Mouse (Mus musculus) olfactory bulb, adult 2 months (tissue): ENCODE measurements around the gene Vwa7. TPM values are rescaled to one million over a fixed set of nuclear protein-coding genes. Genes with fewer than 3 reads are reported as not detected.

Experiments
- H3K27ac ChIP-seq: fragments of 200-500 bp; 2 replicates; pipeline ENCODE4 v1.5.1; 2012; ENCODE audit warnings: low read depth, low read length; ENCODE audit not compliant: insufficient read depth
- H3K4me1 ChIP-seq: fragments of 200-500 bp; 2 replicates; pipeline ENCODE4 v1.6.1; 2012; ENCODE audit warnings: low read length; ENCODE audit not compliant: control insufficient read depth, insufficient read depth
- H3K4me3 ChIP-seq: fragments of 200-500 bp; 2 replicates; pipeline ENCODE4 v1.5.1; 2012; ENCODE audit warnings: mild to moderate bottlenecking, low read depth, low read length, moderate library complexity; ENCODE audit not compliant: insufficient read depth
- CTCF ChIP-seq: fragments of 200-500 bp; IDR thresholded peaks from 2 replicates; pipeline ENCODE4 v1.5.1; 2012; ENCODE audit warnings: low read depth, mild to moderate bottlenecking, low read length, moderate library complexity; ENCODE audit not compliant: insufficient read depth
- POLR2A ChIP-seq: fragments of 200-500 bp; IDR thresholded peaks from 2 replicates; pipeline ENCODE4 v1.6.1; 2012; ENCODE audit warnings: mild to moderate bottlenecking, low read depth, low read length, moderate library complexity; ENCODE audit not compliant: insufficient read depth
- WGBS: fragments of 180-500 bp; shearing (Covaris S2); methylation state at CpG from one replicate; pipeline ENCODE4 v1.1.7; 2018; 5-methylcytosine and 5-hydroxymethylcytosine counted together
- polyA plus RNA-seq: library from polyadenylated mRNA; stranded (reverse); fragments of >200 nt; gene quantifications from 2 replicates; pipeline ENCODE4 v1.2.4, GENCODE M21; 2012; ENCODE audit warnings: low replicate concordance; ENCODE audit not compliant: missing spikeins, insufficient read depth, insufficient read length

Vwa7 gene
- polyA plus RNA-seq, 1 experiment, result not detected

GRCm38 (mm10) chr17:35058911-35059892 lies 42.8 kb downstream of the Vwa7 start, which contains the start of gene Ddah2:
Gene Ddah2 (plus strand): TSS chr17:35059035.
- TF ChIP-seq CTCF (peak; percentile 86), POLR2A (no peak; the same call in 1 of the 2 replicates)
- Histone ChIP-seq H3K4me3 (peak within 1 kb of the TSS; percentile 78), H3K27ac (peak within 1 kb of the TSS; percentile 4; the same call in 1 of the 2 replicates), H3K4me1 (peaks cover 10% of the 10 kb centered on the region; the same call in 1 of the 2 replicates)
- WGBS, result under 1% methylated on average over 57 of the region's 57 CpGs

DNA sequence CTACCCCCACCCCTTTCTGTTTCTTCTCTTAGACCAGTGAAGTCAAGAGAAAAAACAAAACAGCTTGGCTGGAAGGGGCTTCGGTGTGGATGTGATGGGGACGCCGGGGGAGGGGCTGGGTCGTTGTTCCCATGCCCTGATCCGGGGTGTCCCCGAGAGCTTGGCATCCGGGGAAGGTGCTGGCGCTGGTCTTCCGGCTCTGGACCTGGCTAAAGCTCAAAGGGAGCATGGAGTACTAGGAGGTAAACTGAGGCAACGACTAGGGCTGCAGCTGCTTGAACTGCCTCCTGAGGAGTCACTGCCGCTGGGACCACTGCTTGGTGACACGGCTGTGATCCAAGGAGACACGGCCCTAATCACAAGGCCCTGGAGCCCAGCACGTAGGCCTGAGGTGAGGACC lies 43.7 kb downstream of the Vwa7 start:
- Histone ChIP-seq H3K4me1 (peaks cover 12% of the 10 kb centered on the region; the same call in 1 of the 2 replicates), H3K27ac (no peak overlapping the region), H3K4me3 (peak overlapping the region; percentile 78; the same call in 1 of the 2 replicates)
- TF ChIP-seq CTCF (no peak), POLR2A (no peak)
- 15% methylated on average over 14 of the region's 14 CpGs for WGBS

DNA sequence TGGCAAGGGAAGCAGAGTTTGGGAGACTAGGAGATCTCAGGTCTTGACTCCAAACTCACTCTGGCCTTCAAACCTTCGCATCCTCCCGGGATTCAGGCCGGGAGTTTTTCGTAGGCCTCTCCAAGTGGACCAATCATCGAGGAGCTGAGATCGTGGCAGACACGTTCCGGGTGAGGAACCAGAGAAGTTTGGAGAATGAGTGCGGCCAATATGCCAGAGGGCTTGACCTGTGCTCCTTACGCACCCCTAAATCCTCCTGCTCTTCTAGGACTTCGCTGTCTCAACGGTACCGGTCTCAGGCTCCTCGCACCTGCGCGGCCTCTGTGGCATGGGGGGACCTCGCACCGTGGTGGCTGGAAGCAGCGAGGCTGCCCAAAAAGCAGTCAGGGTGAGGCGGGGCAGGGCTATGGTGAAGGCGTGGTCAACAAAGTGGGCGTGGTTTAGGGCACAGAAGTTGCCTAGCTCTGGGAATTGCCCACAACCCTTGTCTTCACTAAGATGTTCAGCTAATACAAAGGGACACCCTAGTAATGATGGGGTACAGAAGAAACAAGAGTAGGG lies 44.4 kb downstream of the Vwa7 start:
- WGBS, result 73% methylated on average over 22 of the region's 22 CpGs
- Histone ChIP-seq H3K27ac (no peak overlapping the region), H3K4me3 (no peak overlapping the region), H3K4me1 (peaks cover 18% of the 10 kb centered on the region; the same call in 1 of the 2 replicates)
- TF ChIP-seq CTCF (no peak), POLR2A (no peak)

DNA sequence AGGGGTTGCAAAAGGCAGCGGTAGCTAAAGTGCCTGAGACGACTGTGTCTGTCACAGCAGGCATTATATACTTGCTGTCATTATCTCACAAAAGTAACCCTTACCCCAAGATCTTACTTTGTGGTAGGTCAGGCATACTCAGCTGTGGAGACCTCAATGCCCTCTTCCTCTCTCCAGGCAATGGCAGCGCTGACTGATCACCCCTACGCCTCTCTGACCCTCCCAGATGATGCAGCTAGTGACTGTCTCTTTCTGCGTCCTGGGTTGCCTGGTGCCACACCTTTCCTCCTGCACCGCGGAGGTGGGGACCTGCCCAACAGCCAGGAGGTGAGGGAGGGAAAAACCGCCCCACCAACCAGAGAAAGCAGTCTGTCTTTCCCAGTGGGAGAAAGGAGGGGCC lies 44.9 kb downstream of the Vwa7 start:
- peaks cover 18% of the 10 kb centered on the region; the same call in 1 of the 2 replicates for H3K4me1 ChIP-seq
- no peak overlapping the region for H3K27ac ChIP-seq
- TF ChIP-seq CTCF (no peak), POLR2A (no peak)
- H3K4me3 ChIP-seq, result no peak overlapping the region
- 81% methylated on average over 8 of the region's 8 CpGs for WGBS

DNA sequence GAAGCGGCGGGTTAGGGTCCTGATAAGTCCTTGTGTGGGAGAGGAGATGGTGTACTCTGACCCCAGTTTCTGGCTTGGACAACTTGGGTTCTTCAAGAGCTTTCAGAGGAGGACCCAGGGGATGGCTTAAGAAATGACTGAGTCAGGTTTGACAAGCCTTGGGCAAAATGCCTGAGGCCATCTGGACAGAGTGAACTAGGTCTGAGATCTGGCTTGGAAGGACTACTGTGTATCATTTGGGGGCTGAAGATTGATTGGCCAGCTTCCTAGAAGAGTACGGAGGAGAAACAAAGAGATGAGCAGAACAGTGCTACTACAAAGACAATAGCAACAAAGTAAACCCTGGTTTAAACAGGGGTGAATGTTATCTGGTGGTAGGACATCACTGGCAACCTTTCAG lies 47.1 kb downstream of the Vwa7 start:
- Histone ChIP-seq H3K4me1 (peaks cover 18% of the 10 kb centered on the region; the same call in 1 of the 2 replicates), H3K27ac (no peak overlapping the region), H3K4me3 (no peak overlapping the region)
- TF ChIP-seq POLR2A (no peak), CTCF (no peak)
- 93% methylated on average over 3 of the region's 3 CpGs for WGBS

- Histone ChIP-seq H3K4me1 (peaks cover 14% of the 10 kb centered on the region; the same call in 1 of the 2 replicates), H3K4me3 (no peak overlapping the region), H3K27ac (no peak overlapping the region)
- TF ChIP-seq CTCF, result no peak
- no peak for TF ChIP-seq POLR2A
- WGBS, result 59% methylated on average over 10 of the region's 10 CpGs
Measured at GRCm38 (mm10) chr17:35064378-35064877, 48.0 kb downstream of the Vwa7 start.

DNA sequence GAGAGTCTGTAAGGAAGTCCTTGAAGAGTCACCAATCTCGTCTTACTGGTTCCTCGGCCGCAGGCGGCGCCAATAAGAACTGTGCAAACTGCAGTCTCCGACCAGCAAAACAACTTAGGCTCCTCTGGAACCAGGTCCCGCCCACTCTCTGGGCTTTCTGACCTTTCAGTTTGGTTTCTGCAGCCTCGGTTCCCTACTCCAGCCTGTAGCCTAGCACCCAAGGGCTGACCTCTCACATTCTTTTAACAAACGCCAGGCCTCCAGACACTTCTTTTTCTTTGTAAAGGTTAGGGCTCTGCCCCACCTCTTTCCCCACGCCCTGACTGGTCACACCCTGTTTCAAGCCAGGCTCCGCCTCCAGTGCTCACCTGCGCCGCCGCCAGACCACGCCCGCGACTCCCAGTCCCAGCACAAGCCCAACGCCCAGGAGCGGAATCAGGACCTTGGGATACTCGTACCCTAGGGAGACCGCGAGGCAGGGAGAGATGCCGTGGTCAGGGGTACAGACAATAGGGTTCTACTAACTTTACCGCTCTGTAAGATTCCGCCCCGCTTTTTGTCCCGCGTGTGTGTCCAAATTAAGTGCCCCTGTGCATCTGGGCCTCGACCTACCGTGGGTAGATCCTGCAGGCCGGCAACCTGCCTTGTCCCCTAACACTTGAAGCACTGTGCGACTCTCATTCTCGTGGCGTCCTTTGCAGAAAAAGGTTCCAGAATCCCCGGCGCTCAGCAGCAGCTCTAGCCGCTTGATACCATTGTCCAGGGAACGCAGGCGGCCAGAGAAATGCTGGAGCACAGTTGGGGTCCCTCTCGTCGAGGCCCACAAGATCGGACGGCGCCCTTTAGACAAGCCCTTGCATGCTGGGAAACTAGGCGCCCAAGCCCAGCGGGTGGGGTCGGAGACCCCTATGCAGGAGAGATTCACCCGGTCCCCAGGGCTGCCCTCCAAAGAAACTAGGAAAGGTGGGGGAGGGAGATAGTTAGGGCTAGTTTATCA lies 48.9 kb downstream of the Vwa7 start, which contains the start of gene Ly6g6c:
Gene Ly6g6c, plus strand, starts transcription at position 438 of the 997 bp plus-strand sequence.
- Histone ChIP-seq H3K4me3 (no peak within 1 kb of the TSS), H3K4me1 (peaks cover 9% of the 10 kb centered on the region; the same call in 1 of the 2 replicates), H3K27ac (no peak within 1 kb of the TSS)
- 16% methylated on average over 48 of the region's 48 CpGs for WGBS
- TF ChIP-seq POLR2A (no peak), CTCF (no peak)

DNA sequence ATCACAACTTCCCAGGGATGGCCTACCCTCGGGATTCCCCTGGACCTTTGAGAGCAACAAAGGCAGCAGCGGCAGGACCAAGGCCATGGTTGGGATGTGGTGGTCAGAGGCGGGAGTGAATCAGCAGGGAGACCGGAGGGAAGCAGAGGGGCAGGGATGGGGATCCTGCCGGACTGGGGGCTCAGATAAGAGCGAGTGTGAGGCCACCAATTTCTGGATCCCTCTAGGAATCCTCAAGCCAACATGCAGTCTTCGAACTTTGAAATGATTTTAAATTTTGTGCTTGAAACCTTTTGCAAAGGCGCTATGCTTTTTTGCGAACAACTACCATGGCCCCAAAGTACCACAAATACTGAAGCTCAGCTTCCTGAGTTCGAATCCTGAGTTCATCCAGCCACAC lies 49.7 kb downstream of the Vwa7 start, which contains the start of gene Mpig6b:
Gene Mpig6b, minus strand, starts transcription at position 101 of the 400 bp plus-strand sequence.
- 69% methylated on average over 10 of the region's 10 CpGs for WGBS
- Histone ChIP-seq H3K4me1 (peaks cover 8% of the 10 kb centered on the region; the same call in 1 of the 2 replicates), H3K4me3 (no peak within 1 kb of the TSS), H3K27ac (no peak within 1 kb of the TSS)
- no peak for TF ChIP-seq CTCF
- no peak for TF ChIP-seq POLR2A
